Mouse (Mus musculus): ENCODE data around the gene Elk3. TPM values are rescaled to one million over a fixed set of nuclear protein-coding genes. Genes with fewer than 3 reads are reported as not detected.

Gene Elk3
- polyA plus RNA-seq, 1 experiment from 2014 or later, result 10.4 TPM

DNA sequence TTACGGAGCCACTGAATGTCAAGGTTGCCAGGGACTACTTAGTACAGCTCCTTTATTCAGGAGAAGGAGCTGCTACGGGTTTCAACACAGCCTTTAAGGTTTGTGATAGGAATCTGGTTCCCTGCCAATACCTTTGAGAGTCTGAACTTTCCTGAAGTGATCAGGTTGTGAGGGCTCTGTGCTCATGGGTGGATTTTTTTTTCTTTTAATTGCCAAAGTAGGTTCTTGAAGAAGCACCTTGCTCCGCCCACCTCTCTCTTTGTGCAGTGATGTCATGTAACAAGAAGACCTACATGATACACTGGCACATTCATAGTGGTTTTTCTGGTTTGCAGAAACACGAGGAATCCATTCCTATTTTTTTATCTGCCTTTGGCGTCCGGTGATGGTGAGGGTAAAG, 16.3 kb upstream of the Elk3 start:
- Histone ChIP-seq H3K4me1 (replicated peaks) (0 out of 2 replicates have a peak, but pooled peaks cover 1% of the 10 kb centered on the region), H3K9ac (no peak overlapping the region), H3K27ac (no peak overlapping the region), H3K27me3 (no peaks in the 10 kb centered on the region), H3K4me3 (no peak overlapping the region), H3K36me3 (no peaks in the 10 kb centered on the region), H3K9me3 (no peaks in the 10 kb centered on the region), H3K4me2 (no peak overlapping the region)
- no peak for ATAC-seq (ENCODE audit: low FRiP score)
- WGBS, result 90% methylated on average over 6 of the region's 6 CpGs

DNA sequence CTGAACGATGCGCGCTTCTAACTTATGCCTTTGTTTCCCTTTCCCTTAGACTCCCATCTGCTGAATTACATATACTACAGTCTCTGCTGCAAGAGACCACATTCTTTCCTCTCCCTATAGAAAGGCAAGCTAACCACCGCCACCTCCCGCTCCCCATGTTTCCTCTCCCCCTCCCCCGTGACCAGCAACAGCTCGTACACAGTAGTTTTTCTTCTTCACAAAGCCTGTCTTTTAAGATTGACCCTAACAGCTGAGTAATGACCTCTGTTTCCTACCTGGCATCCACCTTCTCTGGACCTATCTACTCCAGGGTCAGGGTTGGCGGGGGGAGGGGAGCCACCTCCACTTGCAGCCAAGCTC, 15.8 kb upstream of the Elk3 start:
- Histone ChIP-seq H3K36me3 (no peaks in the 10 kb centered on the region), H3K27ac (no peak overlapping the region), H3K4me3 (no peak overlapping the region), H3K9ac (no peak overlapping the region), H3K27me3 (no peaks in the 10 kb centered on the region), H3K4me1 (replicated peaks) (no peaks in the 10 kb centered on the region), H3K9me3 (no peaks in the 10 kb centered on the region), H3K4me2 (no peak overlapping the region)
- 86% methylated on average over 8 of the region's 8 CpGs for WGBS
- ATAC-seq (ENCODE audit: low FRiP score), result no peak

DNA sequence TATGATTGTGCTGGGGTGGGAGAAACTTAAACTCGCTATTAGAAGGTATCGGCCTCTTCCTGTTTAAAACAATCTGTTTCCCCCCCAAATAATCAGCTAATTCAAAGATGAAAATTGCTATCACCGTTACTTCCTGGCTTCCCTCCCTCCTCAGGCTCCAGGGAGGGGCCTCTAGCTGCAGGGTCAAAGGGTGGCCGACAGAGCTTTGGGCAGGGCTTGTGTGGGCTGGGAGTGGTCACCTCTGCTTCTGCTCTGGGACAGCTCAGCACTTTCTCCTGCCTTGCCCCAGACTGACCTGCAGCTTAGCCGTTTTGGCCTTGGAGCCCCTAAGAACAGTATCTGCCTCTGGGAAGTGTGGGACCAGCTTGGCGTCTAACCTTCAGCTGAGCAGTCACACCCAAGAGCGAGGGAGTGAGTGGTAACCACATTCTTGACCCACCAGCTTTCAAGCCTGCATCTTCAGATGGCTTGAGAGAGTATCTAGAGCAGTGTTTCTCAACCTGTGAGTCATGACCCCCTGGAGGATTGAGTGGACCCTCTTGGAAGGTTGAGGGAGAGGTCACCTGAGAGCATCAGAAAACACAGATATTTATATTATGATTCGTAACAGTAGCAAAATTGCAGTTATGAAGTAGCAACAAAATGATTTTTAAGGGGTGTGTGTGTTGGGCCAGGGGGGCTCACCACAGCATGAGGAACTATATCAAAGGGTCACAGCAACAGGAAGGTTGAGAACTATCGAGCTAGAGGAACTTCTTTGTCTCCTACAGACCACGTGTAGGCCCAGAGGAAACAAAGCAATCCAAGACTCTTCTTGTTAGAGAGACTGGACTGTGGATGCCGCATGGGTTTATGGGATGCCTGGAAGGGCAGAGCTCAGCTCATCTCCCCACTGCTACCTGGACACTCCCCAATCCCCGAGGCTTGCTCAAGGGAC, 15.1 kb upstream of the Elk3 start:
- H3K9ac ChIP-seq, result no peak overlapping the region
- no peak overlapping the region for H3K4me2 ChIP-seq
- WGBS, result 69% methylated on average over 12 of the region's 12 CpGs
- no peaks in the 10 kb centered on the region for H3K36me3 ChIP-seq
- no peaks in the 10 kb centered on the region for H3K4me1 ChIP-seq (replicated peaks)
- no peaks in the 10 kb centered on the region for H3K27me3 ChIP-seq
- no peak overlapping the region for H3K27ac ChIP-seq
- ATAC-seq (ENCODE audit: low FRiP score), result no peak
- H3K9me3 ChIP-seq, result no peaks in the 10 kb centered on the region
- H3K4me3 ChIP-seq, result no peak overlapping the region

DNA sequence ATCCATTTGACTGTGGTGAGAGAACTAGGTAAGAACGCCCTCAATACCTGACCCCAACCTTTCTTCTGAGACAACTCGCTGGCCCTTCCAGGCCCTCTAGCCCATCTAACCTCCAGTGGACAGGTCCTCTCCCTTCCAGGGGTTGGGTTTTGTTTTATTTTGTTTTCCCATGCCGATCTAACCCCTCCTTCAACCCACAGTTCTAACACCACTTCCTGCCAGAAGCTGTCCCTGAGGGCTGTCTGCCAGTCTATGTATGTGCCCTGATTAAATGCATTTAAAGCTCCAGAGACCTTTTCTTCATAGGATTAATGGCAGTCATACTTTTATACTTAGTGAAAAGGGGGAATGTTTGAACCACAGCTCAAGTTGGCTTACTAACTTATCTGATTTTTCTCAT, 14.4 kb upstream of the Elk3 start:
- Histone ChIP-seq H3K4me2 (no peak overlapping the region), H3K9ac (no peak overlapping the region), H3K9me3 (no peaks in the 10 kb centered on the region), H3K27ac (no peak overlapping the region), H3K4me1 (replicated peaks) (no peaks in the 10 kb centered on the region), H3K36me3 (no peaks in the 10 kb centered on the region), H3K4me3 (no peak overlapping the region), H3K27me3 (no peaks in the 10 kb centered on the region)
- ATAC-seq (ENCODE audit: low FRiP score), result no peak
- WGBS, result 83% methylated on average over 3 of the region's 3 CpGs

DNA sequence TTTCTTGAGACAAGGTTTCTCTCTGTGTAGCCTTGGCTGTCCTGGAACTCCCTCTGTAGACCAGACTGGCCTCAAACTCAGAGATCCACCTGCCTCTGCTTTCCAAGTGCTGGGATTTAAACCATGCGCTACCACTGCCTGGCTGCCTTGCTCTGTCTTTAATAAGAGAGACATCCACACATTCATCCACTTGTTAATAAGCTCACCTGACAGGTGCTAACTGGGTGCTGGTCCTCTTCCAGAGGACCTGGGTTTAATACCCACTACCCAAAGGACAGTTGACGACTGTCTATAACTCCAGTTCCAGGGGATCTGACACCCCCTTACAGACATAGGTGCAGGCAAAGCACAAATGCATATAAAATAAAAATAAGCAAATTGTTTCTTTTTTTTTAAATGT, 13.5 kb upstream of the Elk3 start:
- Histone ChIP-seq H3K4me2 (no peak overlapping the region), H3K4me3 (no peak overlapping the region), H3K9me3 (no peaks in the 10 kb centered on the region), H3K4me1 (replicated peaks) (no peaks in the 10 kb centered on the region), H3K27ac (no peak overlapping the region), H3K9ac (no peak overlapping the region), H3K27me3 (no peaks in the 10 kb centered on the region), H3K36me3 (no peaks in the 10 kb centered on the region)
- no peak for ATAC-seq (ENCODE audit: low FRiP score)
- 96% methylated on average over 2 of the region's 2 CpGs for WGBS

DNA sequence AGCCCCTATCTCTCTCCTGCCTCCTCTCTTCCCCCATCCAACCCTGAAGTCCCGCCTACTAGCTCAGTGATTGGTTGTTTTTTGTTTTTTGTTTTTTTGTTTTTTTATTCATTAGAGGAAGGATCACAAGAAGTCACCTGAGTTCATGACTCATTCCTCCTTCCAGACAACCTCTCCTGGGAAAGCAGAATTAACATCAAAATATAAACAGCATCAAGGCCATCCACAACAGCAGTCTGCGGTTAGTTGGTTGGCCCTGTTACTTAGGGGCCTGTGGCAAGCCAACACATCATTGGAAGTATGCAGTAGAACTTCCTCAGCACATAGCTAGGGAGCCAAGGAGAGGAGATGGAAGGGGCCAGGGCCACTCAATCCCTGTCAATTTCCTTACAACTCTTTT, 12.7 kb upstream of the Elk3 start:
- no peak overlapping the region for H3K27ac ChIP-seq
- H3K4me3 ChIP-seq, result no peak overlapping the region
- 96% methylated on average over 2 of the region's 2 CpGs for WGBS
- H3K9ac ChIP-seq, result no peak overlapping the region
- no peaks in the 10 kb centered on the region for H3K36me3 ChIP-seq
- H3K9me3 ChIP-seq, result no peaks in the 10 kb centered on the region
- H3K4me2 ChIP-seq, result no peak overlapping the region
- H3K27me3 ChIP-seq, result no peaks in the 10 kb centered on the region
- no peaks in the 10 kb centered on the region for H3K4me1 ChIP-seq (replicated peaks)
- ATAC-seq (ENCODE audit: low FRiP score), result no peak

DNA sequence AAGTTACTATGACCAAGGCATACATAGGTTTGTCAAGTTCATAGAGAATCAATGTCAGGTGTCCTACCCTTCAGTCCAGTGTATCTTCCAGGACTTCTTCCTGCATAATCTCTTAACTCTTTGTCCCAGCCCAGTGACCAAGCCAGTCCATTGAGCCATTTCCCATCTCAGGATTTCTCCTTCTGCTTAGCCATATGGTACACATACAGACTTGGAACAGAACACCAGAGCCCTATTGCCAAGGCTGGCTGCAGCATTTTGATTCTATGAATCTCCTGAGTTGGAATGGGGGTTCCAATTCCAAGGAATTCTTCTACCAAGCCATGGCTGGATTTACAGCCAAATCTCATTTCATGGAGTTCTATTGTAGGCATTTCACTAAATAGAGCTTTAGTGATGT, 10.8 kb upstream of the Elk3 start:
- H3K4me3 ChIP-seq, result no peak overlapping the region
- H3K36me3 ChIP-seq, result no peaks in the 10 kb centered on the region
- no peak for ATAC-seq (ENCODE audit: low FRiP score)

DNA sequence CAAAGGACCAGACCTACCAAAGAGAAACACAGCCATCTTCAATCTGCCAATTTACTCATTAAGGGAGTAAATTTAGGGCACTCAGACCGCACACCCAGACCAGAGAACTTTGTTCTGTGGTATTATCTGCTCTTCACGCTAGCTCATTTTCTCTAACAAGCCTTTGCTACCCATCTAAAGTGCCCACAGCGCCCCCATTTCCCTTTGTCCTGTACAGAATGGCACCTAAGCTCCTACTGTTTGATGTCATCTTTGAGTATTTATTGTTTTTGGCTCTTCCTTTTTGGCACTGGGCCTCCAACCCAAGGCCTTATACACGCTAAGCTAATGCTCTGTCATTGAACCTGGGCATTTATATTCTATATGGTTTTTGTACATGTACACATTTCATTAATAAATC, 9.2 kb upstream of the Elk3 start:
- H3K9ac ChIP-seq, result no peak overlapping the region
- no peak overlapping the region for H3K4me2 ChIP-seq
- WGBS, result 81% methylated on average over 4 of the region's 4 CpGs
- no peaks in the 10 kb centered on the region for H3K36me3 ChIP-seq
- H3K4me3 ChIP-seq, result no peak overlapping the region
- H3K9me3 ChIP-seq, result peaks cover 5% of the 10 kb centered on the region; the same call in 1 of the 2 replicates
- no peak overlapping the region for H3K27ac ChIP-seq
- no peaks in the 10 kb centered on the region for H3K27me3 ChIP-seq
- no peak for ATAC-seq (ENCODE audit: low FRiP score)
- no peaks in the 10 kb centered on the region for H3K4me1 ChIP-seq (replicated peaks)

More for the DNA sequence above, 10.8 kb upstream of the Elk3 start:
- Histone ChIP-seq H3K9ac (no peak overlapping the region), H3K27me3 (no peaks in the 10 kb centered on the region), H3K4me1 (replicated peaks) (no peaks in the 10 kb centered on the region), H3K27ac (no peak overlapping the region), H3K9me3 (no peaks in the 10 kb centered on the region), H3K4me2 (no peak overlapping the region)

DNA sequence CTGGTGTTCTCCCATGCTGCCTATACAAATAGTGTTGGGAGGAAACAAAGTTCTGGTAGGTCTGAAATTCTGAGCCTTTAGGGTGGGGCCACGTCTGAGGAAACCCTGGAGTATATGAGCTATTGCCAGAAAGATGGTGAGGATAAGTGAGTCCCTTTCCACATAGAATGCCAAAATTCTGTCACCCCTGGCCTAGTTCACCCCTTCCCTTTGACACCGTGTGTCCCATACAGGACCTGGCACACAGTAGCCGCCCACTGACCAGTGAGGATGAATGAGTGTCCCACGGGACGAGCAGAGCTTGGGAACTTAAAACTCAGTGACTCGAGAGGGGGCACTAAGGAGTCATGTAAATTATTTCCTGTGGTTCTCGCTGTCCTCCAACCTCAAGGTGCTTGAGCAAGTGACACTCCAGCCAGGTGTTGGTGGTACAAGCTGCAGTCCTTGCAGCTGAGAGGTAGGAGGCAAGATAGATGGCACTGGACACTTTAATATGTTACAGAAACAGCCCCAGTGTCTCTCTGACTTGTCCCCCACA, 8.7 kb upstream of the Elk3 start:
- no peak overlapping the region for H3K27ac ChIP-seq
- no peaks in the 10 kb centered on the region for H3K4me1 ChIP-seq (replicated peaks)
- H3K4me3 ChIP-seq, result no peak overlapping the region
- H3K36me3 ChIP-seq, result no peaks in the 10 kb centered on the region
- H3K9me3 ChIP-seq, result peaks cover 5% of the 10 kb centered on the region; the same call in 1 of the 2 replicates
- no peak for ATAC-seq (ENCODE audit: low FRiP score)
- WGBS, result 82% methylated on average over 7 of the region's 7 CpGs
- H3K4me2 ChIP-seq, result no peak overlapping the region
- no peaks in the 10 kb centered on the region for H3K27me3 ChIP-seq
- no peak overlapping the region for H3K9ac ChIP-seq

DNA sequence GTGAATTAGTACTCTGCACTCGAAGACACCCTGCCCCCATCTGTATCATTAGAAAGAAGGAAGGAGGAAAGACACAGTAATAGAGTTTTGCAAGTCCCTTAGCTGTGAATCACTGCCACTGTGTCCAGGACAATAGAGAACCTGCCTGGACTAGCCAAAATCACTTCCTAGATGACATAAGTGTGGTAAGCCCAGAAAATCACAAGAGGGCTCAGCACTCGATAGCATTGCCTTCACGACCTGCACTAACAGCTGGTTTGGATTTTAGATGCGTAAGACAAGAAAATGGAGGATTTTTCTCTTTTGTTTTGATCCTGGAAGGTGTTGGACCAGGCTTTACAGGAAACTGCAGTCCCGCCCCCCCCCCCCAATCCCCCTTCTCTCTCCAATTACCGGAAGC, 6.0 kb upstream of the Elk3 start:
- ATAC-seq (ENCODE audit: low FRiP score), result no peak
- Histone ChIP-seq H3K4me3 (no peak overlapping the region), H3K27ac (no peak overlapping the region), H3K27me3 (peaks cover 4% of the 10 kb centered on the region; the same call in 1 of the 2 replicates), H3K4me1 (replicated peaks) (no peaks in the 10 kb centered on the region), H3K4me2 (no peak overlapping the region), H3K36me3 (no peaks in the 10 kb centered on the region), H3K9me3 (peaks cover 5% of the 10 kb centered on the region; the same call in 1 of the 2 replicates), H3K9ac (no peak overlapping the region)
- 76% methylated on average over 6 of the region's 6 CpGs for WGBS

DNA sequence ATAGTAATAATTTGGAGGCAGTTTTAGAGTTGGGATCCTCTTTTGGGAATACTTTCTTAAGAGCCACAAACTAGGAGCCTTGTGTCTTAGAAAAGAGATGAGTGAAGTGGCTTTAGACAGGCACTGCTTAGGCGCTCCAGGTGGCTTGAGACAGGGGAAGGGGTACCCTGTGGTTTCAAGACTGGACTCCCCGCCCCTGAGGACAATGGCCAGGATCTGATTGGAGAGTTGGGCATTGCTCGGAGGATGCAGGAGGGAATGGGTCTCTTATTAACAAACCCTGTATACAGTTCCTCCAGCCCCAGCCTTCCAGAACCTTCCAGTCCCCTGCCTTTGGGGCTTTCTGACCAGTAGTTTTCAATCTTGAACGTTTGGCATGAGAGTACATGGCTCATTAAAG, 641 bp upstream of the Elk3 start:
- Histone ChIP-seq H3K9ac (no peak overlapping the region), H3K27ac (no peak overlapping the region)
- 7% methylated on average over 4 of the region's 4 CpGs for WGBS

DNA sequence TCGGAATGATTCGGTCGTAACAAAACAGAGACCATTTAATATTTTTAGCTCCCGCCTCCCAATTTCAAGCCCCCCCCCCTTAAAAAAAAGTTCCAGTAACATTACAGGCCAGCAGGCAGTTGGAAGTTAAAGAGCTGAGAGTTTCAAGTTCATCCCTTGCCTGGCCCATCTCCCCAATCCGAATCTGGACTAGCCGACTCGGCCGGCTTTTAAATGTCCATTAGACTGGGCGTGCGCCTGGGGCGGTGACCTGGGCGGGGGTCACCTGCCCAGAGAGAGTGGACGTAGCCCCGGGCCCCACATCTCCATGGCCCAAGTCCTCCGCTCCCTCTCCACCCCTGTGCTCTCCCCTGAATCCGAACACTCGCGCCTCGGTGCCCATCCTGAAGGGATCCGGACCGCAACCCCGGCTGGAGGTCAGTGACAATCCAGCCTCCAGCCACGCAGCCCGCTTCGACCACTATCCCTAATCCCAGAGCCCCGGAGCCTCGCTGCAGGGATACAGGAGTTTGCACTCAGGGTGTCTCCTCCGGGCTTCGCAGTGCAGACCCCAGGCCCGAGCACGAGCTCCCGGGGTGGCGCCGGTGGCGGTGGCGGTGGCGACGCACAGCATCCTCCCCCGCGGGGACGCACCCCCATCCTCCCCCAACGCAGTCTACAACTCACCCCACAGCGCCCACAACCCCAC, 857 bp downstream of the Elk3 start:
- peak overlapping the region; percentile 59 for H3K4me3 ChIP-seq
- peaks cover 23% of the 10 kb centered on the region for H3K4me1 ChIP-seq (replicated peaks)
- peak overlapping the region; percentile 79 for H3K27ac ChIP-seq
- H3K27me3 ChIP-seq, result peaks cover 25% of the 10 kb centered on the region
- peak; percentile 50; the same call in 1 of the 2 replicates for ATAC-seq (ENCODE audit: low FRiP score)
- peak overlapping the region; percentile 81 for H3K9ac ChIP-seq
- peak overlapping the region; percentile 99 for H3K4me2 ChIP-seq
- H3K9me3 ChIP-seq, result no peaks in the 10 kb centered on the region
- WGBS, result under 1% methylated on average over 43 of the region's 43 CpGs
- no peaks in the 10 kb centered on the region for H3K36me3 ChIP-seq

More for the DNA sequence above, 641 bp upstream of the Elk3 start:
- H3K36me3 ChIP-seq, result no peaks in the 10 kb centered on the region
- ATAC-seq (ENCODE audit: low FRiP score), result 0 out of 2 replicates have a peak, but pooled peaks have one; percentile 34
- H3K4me2 ChIP-seq, result peak overlapping the region; percentile 99
- peaks cover 25% of the 10 kb centered on the region for H3K27me3 ChIP-seq
- H3K4me3 ChIP-seq, result peak overlapping the region; percentile 59
- peaks cover 5% of the 10 kb centered on the region; the same call in 1 of the 2 replicates for H3K9me3 ChIP-seq
- H3K4me1 ChIP-seq (replicated peaks), result peaks cover 23% of the 10 kb centered on the region

All from hindbrain, embryonic 13.5 days (tissue).